Mouse (Mus musculus) thymus, postnatal 36 days (tissue): Measurements from ENCODE around the gene Acacb.

Experiments used
- DNase-seq, 2 experiments: peaks; one replicate each; pipeline ENCODE4 v3.0.0; 2022; ENCODE audit warnings: mixed read lengths in 2 of 2

Gene Acacb

DNA sequence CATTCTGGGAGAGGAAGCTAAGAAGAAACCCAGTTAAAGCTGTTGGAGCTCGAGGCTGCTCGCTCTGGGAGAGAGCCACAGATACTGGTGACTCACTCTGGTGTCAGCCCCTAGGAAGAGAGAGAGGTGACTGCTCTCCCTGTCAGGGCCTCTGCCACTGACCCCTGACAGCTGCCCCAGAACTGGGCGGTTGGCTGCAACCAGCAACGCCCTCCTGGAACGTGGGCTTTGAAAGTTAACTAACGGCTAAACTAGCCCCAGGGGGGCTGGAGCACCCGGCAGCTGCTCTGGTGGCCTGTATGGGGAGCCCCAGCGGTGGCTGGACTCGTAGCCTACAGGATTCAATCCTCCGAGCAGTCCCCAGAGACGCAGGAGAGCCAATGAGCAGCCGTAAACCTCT, 123.6 kb downstream of the Acacb start:
- no peak for DNase-seq

DNA sequence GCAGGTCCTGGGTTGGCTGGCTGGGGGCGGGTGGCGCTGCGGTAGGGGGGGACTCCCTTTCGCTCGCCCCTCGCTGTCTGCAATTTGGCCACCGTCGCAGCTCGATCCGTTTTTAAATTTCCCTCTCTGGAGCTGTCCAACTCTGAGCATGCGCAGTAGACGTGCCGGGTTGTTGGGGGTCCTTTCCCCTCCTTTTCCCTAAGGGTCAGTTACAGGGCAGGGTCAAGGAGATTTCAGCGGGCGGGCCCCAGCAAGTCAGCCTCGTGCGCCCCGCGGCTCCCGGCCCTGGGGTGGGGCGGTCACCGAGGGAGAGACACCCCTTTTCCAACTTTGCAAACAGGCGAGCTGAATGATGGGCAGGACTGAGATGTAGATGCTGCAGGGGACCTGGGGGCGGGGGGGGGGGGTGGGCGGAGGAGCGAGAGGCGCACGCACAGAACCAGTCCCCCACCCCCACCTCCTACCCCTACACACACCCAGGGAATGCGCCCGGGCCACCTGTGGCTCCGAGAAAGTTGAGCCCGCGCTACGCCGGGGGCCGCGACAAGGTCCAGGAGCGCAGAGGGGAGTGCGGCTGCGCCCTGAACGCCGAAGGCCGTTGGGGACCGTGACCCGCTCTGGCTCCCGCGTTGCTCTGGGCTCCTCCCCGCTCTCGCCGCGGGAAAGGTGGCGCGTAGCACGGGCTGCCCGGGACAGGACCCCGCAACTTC, 127.5 kb downstream of the Acacb start, which contains the start of gene Foxn4:
TSS of gene Foxn4 (minus strand) at position 115 of the 710 bp plus-strand sequence.
- DNase-seq, result no peak

DNA sequence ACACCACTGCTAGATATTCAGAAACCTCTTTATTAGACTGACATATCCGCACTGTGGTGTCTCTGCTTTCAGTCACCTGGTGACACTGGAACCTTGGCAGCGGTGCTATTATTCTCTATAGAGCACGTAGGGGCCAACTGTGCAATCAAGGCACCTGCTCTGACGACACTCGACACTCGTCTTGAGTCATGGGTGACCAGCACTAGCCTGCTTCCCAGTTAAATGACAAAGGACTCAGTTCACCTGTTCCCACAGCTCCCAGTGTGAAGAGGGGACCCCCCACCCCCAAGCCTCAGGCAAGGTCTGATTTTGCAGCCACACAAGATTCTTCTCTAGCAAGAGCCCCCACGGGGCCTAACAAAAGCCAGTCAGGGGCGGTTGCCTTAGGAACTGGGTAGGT, 129.0 kb downstream of the Acacb start:
- DNase-seq, result no peak

DNA sequence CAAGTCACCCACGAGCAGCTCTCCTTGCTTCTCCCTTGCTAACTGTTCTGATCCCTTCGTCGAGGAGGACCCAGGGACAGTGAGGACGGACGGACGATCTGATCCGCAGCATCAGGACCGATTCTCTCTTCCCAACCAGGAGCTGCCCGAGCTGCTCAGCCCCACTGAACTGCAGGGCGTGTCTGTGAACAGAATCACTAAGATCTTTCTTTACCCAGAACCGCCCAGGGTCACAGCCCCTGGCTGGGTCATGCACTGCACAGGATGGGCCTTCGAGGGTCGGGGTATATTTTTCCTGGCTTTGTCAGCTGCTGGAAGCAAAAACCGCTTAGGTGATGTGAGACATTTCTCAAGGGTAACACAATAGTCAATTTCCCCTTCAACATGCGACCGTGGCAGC, 129.7 kb downstream of the Acacb start:
- DNase-seq, result no peak

DNA sequence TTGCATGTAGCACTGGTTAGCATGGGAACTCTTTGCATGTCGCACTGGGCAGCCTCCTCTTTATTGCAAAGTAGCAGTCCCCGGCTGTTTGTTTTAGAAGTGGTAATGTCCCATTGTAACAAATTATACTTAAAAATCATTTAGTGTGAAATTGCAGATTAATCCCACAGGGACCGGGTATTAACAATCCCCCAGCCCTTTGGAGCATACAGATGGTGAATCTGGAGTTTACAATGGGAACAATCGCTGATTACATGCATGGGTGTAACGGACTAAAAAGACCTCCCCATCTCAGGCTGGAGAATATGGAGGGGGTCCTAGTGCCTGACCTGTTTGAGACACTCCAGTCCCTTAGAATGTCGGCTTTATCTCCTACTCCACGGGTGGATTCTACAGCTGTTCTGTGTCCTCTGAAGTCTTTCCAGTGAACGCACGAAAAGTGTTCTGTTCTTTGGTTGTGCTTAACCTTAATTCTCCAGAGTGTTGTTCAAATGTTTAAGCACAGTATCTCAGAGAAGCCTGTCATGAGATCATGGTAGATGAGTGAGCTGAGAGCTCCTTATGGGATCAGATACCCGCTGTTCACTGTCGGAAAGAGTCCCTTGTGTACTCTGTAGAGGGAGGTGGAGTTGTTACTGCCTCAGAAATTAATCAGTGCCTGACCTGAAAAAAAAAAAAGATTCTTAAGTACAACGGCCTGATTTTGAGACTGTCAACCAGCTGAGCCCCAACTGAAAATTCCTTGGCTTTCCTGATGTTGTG, 133.2 kb downstream of the Acacb start:
- no peak for DNase-seq

DNA sequence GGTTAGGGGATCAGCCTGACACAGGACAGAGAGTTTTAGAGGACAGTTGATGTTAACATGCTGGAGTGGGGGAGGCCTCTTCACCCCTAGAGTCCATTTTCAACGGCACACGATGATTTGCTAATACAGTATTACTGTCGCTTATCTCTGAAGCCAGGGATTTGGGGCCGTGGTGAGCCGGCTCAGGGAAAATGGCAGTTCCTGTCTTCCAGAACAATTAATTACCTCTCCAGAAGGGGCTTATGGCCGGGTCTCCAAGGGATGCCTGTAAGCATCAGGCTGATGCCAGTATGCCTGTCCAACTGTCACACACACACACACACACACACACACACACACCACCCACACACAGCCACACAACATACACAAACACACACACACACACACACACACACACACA, 136.0 kb downstream of the Acacb start:
- DNase-seq, result no peak

DNA sequence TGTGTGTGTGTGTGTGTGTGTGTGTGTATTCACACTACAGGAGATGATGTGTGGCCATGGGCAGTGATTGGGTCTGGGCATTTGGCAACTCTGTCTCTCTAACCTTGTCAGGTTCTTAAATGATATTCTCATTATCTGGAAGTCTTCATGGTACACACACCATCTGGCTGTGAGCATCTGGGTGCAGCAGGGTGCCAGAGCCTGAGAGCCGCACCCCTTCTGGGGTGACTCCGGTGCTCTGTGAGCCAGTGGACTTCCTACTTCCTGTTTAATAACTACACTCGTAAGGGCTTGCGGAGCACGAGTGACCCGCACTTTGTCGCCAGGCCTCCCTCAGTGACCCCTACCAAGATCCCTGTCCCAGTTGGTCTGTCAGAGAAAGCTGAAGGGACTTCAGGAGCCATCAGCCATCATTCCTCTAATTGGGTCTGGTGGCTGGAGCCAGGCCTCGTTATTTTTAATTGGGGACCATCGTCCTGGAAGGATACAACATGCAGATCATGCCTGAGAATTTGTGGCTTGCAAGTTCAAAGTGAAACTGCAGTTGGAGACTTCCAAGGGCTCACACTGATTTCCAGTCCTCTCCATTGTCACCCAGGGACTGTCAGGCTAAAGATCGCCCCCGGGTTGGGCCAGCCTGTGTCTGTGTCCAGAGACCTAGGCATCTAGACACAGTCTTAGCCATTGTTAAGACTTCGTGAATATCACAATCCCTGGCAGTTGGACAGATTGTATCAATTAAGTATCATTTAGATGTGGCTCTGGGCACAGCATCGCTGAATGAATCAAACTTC, 138.5 kb downstream of the Acacb start:
- DNase-seq, result no peak

DNA sequence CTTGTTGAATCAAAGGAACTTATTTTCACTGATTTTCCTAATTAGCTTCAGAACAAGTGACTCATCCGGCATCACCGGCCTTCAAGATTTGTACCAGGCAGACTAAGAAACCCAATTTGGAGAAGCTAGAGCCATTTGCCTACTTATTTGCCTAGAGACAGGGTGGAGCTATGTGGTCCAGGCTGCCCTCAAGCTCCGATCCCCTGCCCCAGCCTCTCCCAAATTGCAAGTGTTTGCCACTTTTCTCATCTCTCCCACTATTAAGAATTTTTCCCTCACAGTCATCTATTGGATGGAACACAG, 139.0 kb downstream of the Acacb start:
- no peak for DNase-seq

DNA sequence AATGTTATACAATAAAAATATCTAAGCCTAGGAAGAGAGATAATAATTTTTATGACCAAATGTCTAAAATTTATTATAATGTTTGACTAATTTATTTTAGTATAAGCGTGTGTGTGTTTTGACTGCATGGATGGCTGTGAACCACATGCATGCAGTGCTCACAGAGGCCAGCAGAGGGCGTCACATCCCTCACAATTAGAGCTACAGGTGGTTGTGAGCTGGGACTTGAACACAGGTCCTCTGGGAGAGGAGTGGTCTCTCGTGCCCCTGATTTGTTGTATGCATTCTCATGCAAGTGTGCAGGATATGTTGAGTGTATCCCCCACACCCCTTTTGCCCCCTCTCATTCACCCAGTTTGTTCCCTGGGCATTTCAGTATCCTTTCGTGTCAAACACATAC, 139.8 kb downstream of the Acacb start:
- no peak for DNase-seq

DNA sequence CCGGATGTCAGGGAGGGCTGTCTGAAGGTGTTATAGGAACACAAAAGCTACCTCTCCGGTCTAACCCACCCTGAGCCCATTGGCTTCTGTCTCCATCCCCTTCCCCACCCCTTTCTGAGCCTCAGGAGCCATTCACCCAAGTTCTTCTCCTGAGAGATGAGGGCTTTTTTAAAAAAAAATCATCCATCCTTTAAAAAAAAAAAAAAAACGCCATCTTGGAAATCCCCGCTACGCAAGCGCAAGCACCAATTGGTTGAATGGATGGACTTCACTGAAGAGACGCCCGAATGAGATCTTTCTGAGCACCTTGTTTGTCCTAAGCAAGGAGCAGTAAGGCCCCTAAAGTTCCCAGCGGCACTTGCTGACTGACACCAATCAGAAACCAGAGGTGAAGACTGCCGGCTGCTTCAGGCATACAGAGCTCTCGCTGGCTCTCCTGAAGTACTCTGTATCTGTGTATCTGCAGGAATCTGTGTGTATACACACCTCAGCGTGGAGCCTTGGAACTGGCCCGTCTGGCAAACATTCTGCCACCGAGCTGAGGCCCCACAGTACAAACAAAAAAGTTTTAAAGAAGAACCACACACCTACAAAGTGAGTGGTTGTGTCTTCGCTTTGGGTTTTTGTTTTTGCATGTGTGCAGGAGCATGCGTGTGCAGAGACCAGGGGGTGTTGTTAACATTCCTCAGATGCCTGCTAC, 140.7 kb downstream of the Acacb start:
- no peak for DNase-seq

DNA sequence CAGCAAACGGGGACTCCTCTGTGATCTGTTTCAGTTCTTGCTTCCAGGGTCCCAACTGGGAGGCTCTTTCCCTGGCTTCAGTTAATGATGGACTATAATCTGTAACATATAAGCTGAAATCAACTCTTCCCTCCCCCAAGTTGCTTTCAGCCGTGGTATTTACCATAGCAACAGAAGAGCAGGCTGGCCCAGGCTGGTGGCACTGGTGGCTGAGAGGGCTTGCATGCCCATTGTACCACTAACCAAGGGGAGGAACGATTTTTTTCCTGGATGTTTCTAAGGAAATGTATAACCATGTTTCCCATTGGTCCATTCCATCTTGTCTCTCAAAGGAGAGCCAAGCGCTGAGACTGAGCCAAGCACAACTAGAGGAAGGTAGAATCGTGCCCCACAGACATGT, 142.1 kb downstream of the Acacb start:
- no peak for DNase-seq

DNA sequence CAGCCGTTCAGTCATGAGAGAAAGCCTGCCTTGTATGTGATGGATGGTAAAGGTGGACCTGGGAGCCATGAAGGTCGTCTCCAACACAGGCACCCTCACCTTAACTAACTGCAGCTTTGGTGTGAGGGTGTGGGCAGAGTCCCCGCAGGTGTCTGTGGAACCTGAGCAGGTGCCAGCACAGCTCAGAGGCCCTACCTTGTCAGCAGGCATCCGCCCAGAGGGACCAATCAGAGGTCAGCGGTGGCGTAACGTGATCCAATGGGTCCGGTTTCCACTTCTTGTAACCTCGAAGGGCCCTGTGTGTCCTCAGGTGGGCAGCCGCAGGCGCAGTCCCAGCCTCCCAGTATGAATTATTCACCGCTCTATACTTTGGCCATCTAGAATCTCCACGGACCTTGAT, 142.5 kb downstream of the Acacb start, which contains the start of gene Myo1h:
TSS of gene Myo1h (plus strand) at position 293 of the 400 bp plus-strand sequence.
- DNase-seq, result no peak

DNA sequence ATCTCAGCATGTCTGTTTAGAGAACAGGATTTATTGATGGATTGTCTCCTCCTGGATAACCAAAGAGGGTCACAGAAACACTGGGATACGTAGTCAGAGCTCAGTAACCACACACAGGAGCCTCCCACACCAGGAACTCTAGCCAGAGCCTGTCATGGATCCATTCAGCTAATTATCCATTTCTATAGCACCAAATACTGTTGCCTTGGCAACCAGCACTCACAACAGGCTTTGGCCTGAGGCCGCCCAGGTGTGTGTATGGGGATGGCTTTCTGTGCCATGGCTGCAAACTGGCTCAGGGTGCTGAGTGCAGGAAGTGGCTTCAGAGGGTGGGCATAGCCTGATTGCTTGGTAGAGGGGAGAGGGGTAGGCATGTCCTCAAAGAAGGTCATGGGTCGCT, 143.7 kb downstream of the Acacb start:
- no peak for DNase-seq

DNA sequence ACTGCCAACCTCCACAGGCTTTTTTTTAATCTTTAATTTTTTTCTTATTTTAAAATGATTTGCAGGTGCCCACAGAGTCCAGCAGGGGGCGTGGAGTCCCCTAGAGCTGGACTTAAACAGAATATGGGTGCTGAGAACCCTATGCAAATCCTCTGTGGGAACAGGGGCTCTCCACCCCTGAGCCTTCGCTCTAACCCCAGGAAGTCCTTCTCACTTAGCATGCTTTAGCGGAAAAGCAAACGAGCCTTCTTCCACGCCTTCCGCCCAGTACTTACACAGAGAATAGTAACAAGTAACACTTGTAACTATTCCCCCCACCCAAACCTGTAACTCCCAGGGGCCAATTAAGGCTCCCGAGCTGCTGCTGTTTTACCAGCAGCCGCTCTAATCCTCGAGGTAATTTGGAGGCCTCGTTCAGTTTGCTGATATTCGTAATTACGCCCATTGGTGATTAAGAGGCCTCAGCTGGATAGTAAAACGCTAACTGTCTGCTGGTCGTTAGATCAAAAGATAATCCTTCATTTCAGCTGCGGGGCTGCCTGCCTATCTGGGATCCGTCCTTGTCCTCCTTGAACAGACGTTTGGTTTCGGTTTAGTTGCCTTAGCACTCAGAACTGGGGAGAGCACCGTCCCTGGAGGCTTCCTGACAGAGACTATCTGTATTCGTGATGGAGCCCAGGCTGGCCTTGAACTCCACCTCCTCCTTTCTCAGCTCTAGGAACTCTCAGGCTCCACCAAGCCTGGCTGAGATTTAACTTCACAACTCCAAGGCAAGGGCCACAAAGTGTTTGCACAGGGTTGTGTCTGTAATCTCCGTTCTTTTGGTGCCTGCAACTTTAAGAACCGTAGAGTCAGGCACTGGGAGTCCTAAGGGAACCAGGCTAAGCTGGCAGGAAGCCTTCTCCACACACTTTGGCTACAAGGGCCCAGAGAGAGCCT, 150.6 kb downstream of the Acacb start:
- no peak for DNase-seq

DNA sequence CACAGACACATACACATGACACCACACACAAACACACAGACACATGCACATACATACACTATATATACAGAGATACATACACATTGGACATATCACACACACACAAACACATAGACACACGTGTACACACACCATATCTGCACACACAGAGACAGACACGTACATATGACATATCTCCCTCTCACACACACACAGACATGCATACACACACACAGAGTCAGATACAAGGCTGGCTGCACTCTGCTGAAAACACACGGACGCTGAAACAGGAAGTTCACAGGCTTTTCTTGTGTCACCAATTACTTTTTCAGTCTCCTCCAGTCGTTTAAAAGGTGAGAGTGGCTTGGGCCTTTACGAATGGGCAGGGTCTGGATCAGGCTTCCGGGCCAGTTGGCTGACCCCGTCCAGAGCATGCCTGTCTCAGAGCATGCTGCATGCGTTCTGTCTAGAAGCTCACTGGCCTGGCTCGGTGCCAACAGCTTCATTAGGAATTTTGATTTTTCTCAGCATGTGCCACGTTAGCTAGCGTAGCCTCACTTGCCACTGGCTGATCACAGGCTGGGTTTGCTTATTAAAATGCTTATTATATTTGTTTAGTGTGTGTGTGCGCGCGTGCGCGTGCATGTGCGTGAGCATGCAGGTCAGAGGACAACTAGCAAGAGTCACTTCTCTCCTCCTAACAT, 152.0 kb downstream of the Acacb start:
- no peak for DNase-seq

DNA sequence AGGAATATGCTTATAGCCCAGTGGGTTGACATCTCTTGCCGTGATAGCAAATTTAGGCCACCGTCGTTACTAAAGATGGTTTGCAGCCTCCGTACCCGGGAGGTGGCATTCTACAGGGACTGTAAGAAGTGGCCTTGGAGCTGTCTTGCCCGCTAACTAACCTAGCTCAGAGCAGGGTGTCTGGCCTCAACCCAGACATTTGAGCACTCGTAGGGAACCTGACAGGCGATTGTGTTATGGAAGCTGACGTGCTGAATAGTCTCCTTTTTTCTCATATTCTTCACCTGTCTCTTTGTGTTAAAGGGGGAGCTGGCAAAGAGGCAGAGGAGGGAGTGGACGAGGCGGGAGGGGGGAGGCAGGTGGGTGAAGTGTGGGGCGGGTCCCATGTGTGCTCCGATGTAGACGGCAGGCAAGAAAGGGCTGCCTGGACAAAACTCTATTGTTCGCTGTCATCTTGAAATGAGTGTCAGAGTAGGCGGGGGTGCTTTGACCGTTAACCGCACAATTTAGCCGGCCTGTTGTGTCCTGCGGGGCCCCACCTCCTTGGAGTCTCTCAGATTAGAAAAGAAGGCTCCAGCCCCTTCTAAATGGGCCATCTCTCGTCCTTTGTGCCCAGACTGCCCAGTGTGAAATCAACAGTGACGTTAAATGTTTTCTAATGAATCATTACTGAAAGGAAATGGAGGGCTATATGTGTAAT, 153.0 kb downstream of the Acacb start:
- no peak for DNase-seq

DNA sequence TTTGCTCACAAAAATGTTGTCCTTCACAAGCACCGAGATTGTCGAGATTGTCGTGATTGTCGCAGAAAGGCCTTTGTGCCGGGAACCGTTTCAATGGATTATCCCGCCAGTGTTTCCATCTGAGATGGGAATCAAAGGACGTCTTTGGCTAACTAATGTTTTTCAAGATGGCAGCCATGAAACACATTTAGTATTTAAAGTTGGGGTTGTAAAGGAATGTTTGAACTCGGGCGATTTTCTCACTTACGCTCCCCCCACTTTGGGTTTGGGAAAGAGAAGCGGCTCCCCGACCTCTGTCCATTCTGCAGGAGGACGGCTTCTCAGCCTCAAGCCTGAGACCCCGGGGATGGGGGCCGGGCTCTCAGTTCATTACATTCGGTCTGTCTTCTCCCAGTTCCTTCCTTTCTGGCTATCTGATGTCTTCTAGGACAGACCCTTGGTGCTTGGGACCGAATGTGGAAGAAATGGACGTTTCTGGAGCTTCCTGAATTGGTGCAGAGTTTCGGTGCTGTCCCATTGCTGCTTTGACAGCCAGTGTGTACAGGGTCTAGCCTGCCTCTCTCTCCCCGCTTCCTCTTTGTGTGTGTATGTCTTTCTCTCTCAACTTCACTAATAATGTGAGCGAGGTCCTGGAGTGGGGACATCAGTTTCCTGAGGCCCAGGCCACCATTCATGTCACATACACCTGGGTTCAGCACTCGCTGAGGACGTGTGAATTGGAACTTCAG, 153.7 kb downstream of the Acacb start:
- DNase-seq, result no peak
